Mouse (Mus musculus) stomach, embryonic 15.5 days (tissue): Measurements from ENCODE around the gene Cdhr5. TPM values are rescaled to one million over a fixed set of nuclear protein-coding genes. Genes with fewer than 3 reads are reported as not detected.
A peak's percentile ranks its signal among the peaks of the same experiment; 100 is the strongest.

ENCODE experiments used
- ATAC-seq: fragments of 200-750 bp; cut with Nextera tagmentation; 2 replicates; pipeline ENCODE4 v1.8.0; 2017; ENCODE audit warnings: low read depth, moderate number of reproducible peaks, moderate TSS enrichment; ENCODE audit not compliant: insufficient read depth, low FRiP score
- H3K27ac ChIP-seq: fragments of 300-500 bp; sonication (generic); 2 replicates; pipeline ENCODE4 v1.5.1; 2015; ENCODE audit warnings: mild to moderate bottlenecking, inconsistent platforms
- H3K27me3 ChIP-seq: fragments of 300-500 bp; sonication (generic); replicated peaks from 2 replicates; pipeline ENCODE4 v1.6.1; 2015; ENCODE audit warnings: inconsistent platforms
- H3K36me3 ChIP-seq: fragments of 300-500 bp; sonication (generic); 2 replicates; pipeline ENCODE4 v1.6.1; 2015; ENCODE audit warnings: inconsistent platforms
- H3K4me1 ChIP-seq: fragments of 300-500 bp; sonication (generic); 2 replicates; pipeline ENCODE4 v1.6.1; 2015; ENCODE audit warnings: inconsistent platforms
- H3K4me2 ChIP-seq: fragments of 300-500 bp; sonication (generic); 2 replicates; pipeline ENCODE4 v1.6.1; 2015; ENCODE audit warnings: mild to moderate bottlenecking, inconsistent platforms
- H3K4me3 ChIP-seq: fragments of 300-500 bp; sonication (generic); replicated peaks from 2 replicates; pipeline ENCODE4 v1.5.1; 2015; ENCODE audit warnings: inconsistent platforms
- H3K9ac ChIP-seq: fragments of 300-500 bp; sonication (generic); 2 replicates; pipeline ENCODE4 v1.6.1; 2015; ENCODE audit warnings: inconsistent platforms
- H3K9me3 ChIP-seq: fragments of 300-500 bp; sonication (generic); 2 replicates; pipeline ENCODE4 v1.6.1; 2016; ENCODE audit warnings: inconsistent platforms
- WGBS: fragments of 180-500 bp; shearing (Covaris S2); methylation state at CpG from one replicate; pipeline ENCODE4 v1.1.7; 2015; 5-methylcytosine and 5-hydroxymethylcytosine counted together
- polyA plus RNA-seq: library from polyadenylated mRNA; unstranded; fragments of >200 nt; fragmentation: Nextera tagmentation; extraction: Ambion mirVana; gene quantifications from 2 replicates; pipeline ENCODE4 v1.2.1, GENCODE M21; 2015

The Cdhr5 gene
- 14.5 and 18.4 TPM in 2 replicates for polyA plus RNA-seq

DNA sequence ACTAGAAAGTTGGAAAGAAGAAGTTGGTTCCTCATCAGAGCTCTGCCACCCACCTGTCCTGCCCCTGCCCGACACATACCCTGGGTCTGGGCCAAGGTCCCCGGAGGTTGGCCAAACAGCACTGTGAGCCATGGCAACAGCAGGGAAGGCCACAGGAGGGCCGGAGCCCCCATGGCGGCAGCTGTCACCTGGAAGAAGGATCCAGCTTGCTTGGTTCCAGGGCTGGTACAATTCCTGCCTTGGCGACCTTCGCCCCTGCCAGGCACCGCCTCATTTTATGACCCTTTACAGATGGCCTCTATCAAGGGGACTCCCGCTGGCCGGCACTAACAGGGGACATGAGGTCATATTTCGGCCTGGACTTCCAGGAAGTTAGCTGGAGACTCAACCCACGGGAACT, at the start of gene Cdhr5:
Gene Cdhr5, minus strand, starts transcription at position 241 of the 400 bp plus-strand sequence.
- H3K4me1 ChIP-seq: peaks cover 9% of the 10 kb centered on the region
- no peaks in the 10 kb centered on the region for H3K36me3 ChIP-seq
- no peaks in the 10 kb centered on the region for H3K27me3 ChIP-seq
- H3K27ac ChIP-seq: no peak within 1 kb of the TSS
- WGBS: 57% methylated on average over 11 of the region's 11 CpGs
- H3K4me2 ChIP-seq: no peak within 1 kb of the TSS
- ATAC-seq: no peak
- no peak within 1 kb of the TSS for H3K4me3 ChIP-seq
- H3K9me3 ChIP-seq: no peaks in the 10 kb centered on the region
- no peak within 1 kb of the TSS for H3K9ac ChIP-seq

DNA sequence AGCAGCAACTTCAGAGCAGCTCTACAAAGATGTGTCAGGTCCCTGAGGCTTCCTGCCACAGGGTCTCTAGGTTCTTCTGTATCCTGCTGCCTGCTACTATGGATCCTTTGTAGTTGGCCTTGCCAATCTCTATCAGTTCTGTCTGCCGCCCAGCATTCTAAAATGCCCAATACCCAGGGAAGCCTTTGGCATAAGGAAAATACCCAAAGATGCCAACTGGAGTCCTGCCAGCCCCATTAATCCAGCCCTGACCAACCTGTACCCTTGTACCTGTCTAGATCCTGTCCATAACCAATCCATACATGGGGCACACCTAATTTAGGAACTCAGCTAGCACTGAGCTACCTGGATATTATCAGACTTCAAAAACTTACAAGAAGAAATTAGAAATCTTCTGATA, 48.1 kb upstream of the Cdhr5 start:
- ATAC-seq: no peak
- Histone ChIP-seq H3K27ac (no peak overlapping the region), H3K4me3 (no peak overlapping the region), H3K27me3 (no peaks in the 10 kb centered on the region), H3K4me2 (no peak overlapping the region), H3K9ac (no peak overlapping the region), H3K4me1 (peaks cover 22% of the 10 kb centered on the region), H3K36me3 (peaks cover 32% of the 10 kb centered on the region), H3K9me3 (no peaks in the 10 kb centered on the region)
- WGBS: 91% methylated on average over 1 of the region's 1 CpGs

DNA sequence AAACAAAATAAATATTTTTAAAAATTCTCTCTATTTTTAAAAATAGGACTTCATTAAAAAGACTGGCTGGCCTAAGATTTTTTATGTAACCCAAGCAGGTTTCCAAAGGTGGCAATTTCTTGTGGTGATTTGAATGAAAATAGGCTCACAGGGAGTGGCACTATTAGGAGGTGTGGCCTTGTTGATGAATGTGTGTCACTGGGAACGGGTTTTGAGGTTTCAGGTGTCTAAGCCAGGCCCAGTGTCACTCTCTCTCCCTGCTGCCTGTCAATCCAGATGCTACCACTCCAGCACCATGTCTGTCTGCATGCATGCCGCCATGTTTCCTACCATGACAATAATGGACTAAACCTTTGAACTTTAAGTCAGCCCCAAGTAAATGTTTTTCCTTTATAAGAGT, 42.9 kb upstream of the Cdhr5 start:
- H3K9me3 ChIP-seq: no peaks in the 10 kb centered on the region
- 70% methylated on average over 2 of the region's 2 CpGs for WGBS
- H3K27ac ChIP-seq: no peak overlapping the region
- H3K4me2 ChIP-seq: no peak overlapping the region
- ATAC-seq: no peak
- H3K4me1 ChIP-seq: 0 out of 2 replicates have a peak, but pooled peaks cover 2% of the 10 kb centered on the region
- no peaks in the 10 kb centered on the region for H3K27me3 ChIP-seq
- H3K36me3 ChIP-seq: peaks cover 69% of the 10 kb centered on the region
- H3K4me3 ChIP-seq: no peak overlapping the region
- H3K9ac ChIP-seq: no peak overlapping the region

DNA sequence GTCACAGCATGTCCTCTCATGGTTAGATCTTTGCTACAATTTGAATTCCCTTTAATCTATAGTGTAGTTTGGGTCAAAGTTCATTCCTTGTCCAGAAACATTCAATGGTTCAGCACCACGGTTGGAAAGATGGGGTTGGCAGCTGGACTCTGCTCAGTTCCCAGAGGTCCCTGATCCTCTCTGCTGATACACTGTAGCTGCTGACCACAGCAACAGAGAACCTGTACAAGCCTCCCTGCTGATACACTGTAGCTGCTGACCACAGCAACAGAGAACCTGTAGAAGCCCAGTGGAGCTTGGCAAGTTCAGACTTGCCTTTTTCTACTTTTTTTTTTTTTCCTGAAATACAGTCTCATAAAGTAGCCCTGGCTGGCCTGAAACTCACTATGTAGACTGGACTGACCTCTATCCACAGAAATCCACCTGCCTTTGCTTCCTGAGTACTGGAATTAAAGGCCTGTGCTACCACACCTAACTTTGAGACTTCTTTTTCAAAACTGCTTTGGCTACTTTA, 41.1 kb upstream of the Cdhr5 start:
- WGBS: 58% methylated on average over 1 of the region's 1 CpGs
- no peak overlapping the region for H3K4me2 ChIP-seq
- H3K9ac ChIP-seq: no peak overlapping the region
- H3K27me3 ChIP-seq: no peaks in the 10 kb centered on the region
- no peak overlapping the region for H3K27ac ChIP-seq
- H3K4me1 ChIP-seq: no peaks in the 10 kb centered on the region
- peaks cover 74% of the 10 kb centered on the region for H3K36me3 ChIP-seq
- no peaks in the 10 kb centered on the region for H3K9me3 ChIP-seq
- no peak for ATAC-seq
- no peak overlapping the region for H3K4me3 ChIP-seq

DNA sequence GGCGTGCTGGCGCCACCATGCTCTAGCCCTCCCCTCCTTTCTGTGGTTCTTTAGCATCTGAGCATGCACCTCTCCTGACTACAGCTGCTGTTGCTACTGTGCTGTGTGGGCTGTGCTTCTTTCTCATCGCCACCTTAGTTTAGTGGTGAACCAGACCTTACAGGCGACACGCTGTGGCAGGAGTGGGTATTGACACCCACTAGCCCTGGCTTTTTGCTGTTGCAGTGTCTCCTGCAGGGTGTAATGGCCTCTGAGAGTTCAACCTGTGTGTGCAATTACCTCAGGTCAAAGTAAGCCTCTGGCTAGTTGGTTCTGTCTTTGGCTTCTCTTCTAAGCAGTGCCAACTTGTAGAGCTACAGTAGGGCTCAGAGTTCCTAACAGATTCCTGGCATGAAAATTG, 39.4 kb upstream of the Cdhr5 start:
- H3K27me3 ChIP-seq: no peaks in the 10 kb centered on the region
- no peak overlapping the region for H3K27ac ChIP-seq
- 0 out of 2 replicates have a peak, but pooled peaks have one; percentile 31 for ATAC-seq
- H3K4me3 ChIP-seq: no peak overlapping the region
- H3K36me3 ChIP-seq: peaks cover 65% of the 10 kb centered on the region
- no peaks in the 10 kb centered on the region for H3K4me1 ChIP-seq
- H3K9me3 ChIP-seq: no peaks in the 10 kb centered on the region
- no peak overlapping the region for H3K4me2 ChIP-seq
- H3K9ac ChIP-seq: no peak overlapping the region
- 75% methylated on average over 5 of the region's 5 CpGs for WGBS

DNA sequence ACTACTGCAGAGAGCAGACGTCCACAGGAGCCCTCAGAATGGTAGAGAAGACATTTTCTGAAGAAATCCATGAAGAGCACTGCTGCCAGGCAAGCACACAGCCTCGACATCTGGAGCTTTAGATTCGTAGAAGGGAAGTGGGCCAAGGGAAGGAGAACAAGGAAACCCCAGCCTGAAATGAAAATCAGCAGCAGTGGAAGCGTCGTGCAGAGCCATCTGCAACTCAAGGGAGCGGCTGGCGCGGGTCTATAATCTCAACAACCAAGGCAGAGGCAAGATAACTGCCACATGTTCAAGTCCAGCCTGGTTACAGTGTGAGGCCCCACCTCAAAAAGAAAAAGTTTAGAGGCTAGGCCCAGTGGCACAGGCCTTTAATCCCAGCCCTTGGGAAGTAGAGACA, 38.5 kb upstream of the Cdhr5 start:
- WGBS: 86% methylated on average over 8 of the region's 8 CpGs
- Histone ChIP-seq H3K36me3 (peaks cover 67% of the 10 kb centered on the region), H3K9me3 (no peaks in the 10 kb centered on the region), H3K4me3 (no peak overlapping the region), H3K4me2 (no peak overlapping the region), H3K4me1 (no peaks in the 10 kb centered on the region), H3K27me3 (no peaks in the 10 kb centered on the region), H3K27ac (no peak overlapping the region), H3K9ac (no peak overlapping the region)
- ATAC-seq: no peak

DNA sequence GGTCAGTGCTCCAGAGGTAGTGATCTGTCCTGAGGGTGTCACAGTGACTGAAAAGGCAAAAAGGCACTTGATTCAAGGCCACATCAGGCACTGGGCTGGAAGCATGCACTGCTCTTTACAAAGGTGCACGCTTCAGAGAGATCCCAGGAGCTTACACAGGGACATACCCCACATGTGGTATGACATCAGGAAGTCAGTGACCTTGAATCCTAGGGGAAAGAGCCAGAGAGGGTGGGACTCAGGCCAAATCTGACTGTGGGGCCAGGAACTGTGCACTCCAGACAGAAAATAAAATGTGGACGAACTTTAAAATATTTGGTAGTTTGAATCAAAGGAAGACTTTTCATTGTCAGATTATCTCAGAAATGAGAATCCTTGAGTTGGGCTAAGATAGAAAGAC, 37.8 kb upstream of the Cdhr5 start:
- Histone ChIP-seq H3K4me3 (no peak overlapping the region), H3K27ac (no peak overlapping the region), H3K9ac (no peak overlapping the region), H3K9me3 (no peaks in the 10 kb centered on the region), H3K36me3 (peaks cover 69% of the 10 kb centered on the region), H3K4me2 (no peak overlapping the region), H3K27me3 (no peaks in the 10 kb centered on the region), H3K4me1 (no peaks in the 10 kb centered on the region)
- 94% methylated on average over 2 of the region's 2 CpGs for WGBS
- no peak for ATAC-seq

DNA sequence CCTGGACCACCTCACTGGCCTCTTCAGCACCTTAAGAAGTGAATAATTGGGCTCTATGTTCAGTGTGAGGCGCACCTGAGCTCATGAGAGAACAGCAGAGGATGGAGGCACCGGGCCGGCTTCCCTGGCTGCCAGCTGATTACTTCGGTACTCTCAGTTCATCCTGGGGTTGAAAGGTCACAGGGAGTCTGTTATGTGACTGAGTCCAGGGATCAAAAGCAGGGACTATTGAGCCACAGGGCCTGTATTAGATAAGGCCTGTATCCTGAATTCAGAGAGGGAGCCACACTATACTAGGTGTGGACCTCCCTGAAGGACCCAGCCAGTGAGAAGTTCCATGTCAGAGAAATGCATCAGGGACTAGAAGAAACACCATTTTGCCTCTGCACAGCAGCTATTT, 28.0 kb upstream of the Cdhr5 start:
- H3K36me3 ChIP-seq: peaks cover 65% of the 10 kb centered on the region
- H3K9ac ChIP-seq: no peak overlapping the region
- 84% methylated on average over 4 of the region's 4 CpGs for WGBS
- no peak overlapping the region for H3K4me3 ChIP-seq
- H3K9me3 ChIP-seq: no peaks in the 10 kb centered on the region
- no peak overlapping the region for H3K27ac ChIP-seq
- no peak for ATAC-seq
- no peaks in the 10 kb centered on the region for H3K4me1 ChIP-seq
- no peaks in the 10 kb centered on the region for H3K27me3 ChIP-seq
- no peak overlapping the region for H3K4me2 ChIP-seq

DNA sequence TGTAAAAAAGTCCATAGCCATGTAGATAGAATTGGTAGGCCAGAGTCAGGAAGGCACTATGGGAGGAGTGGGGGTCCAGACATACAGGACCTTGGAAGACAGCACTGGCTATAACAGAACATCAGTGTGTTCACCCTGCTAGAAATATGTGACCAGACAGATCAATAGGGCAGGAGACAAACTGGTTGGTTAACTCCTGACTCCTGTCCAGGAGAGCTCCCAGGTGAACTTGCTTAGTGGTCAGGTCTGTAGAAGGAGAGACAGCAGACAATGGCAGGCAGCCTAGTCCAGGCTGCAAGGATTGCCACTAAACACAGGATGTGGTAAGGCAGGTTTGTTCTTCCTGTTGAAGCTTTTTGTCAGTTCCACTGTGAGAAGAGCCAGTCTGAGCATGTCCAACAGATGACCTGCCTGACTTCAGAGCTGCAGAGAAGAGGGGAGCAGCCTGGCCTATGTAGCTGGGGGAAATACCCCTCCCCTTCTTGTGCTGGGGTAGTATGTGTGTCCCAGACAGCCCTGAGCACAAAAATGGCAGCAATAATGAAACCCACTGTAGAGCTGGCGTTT, 26.2 kb upstream of the Cdhr5 start:
- no peak for ATAC-seq
- H3K36me3 ChIP-seq: peaks cover 59% of the 10 kb centered on the region
- H3K9ac ChIP-seq: no peak overlapping the region
- no peak overlapping the region for H3K4me2 ChIP-seq
- H3K9me3 ChIP-seq: no peaks in the 10 kb centered on the region
- H3K27ac ChIP-seq: no peak overlapping the region
- H3K4me1 ChIP-seq: no peaks in the 10 kb centered on the region
- H3K27me3 ChIP-seq: no peaks in the 10 kb centered on the region
- no peak overlapping the region for H3K4me3 ChIP-seq
- 83% methylated on average over 1 of the region's 1 CpGs for WGBS

DNA sequence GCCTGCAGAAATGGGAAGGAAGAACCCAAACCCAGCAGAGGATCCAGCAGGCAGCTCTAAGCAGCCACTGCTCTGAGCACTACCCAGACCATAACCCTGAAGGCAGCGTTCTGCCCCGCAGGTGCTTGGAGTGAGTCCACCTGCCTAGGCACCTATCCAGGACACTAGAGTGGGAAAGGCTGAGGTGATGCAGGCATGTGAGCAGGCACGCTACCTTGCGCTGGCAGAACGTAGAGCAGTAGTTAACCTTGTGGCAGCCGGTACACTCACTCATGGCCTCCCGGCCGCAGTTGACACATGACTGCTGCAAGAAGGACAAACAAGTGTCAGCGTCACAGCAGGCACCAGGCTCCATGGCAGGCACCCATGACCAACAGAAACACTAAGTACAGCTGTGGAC, 24.8 kb upstream of the Cdhr5 start:
- no peak for ATAC-seq
- H3K4me3 ChIP-seq: no peak overlapping the region
- H3K9ac ChIP-seq: no peak overlapping the region
- H3K9me3 ChIP-seq: no peaks in the 10 kb centered on the region
- no peaks in the 10 kb centered on the region for H3K27me3 ChIP-seq
- WGBS: 95% methylated on average over 9 of the region's 9 CpGs
- peaks cover 56% of the 10 kb centered on the region for H3K36me3 ChIP-seq
- H3K27ac ChIP-seq: no peak overlapping the region
- no peak overlapping the region for H3K4me2 ChIP-seq
- no peaks in the 10 kb centered on the region for H3K4me1 ChIP-seq

DNA sequence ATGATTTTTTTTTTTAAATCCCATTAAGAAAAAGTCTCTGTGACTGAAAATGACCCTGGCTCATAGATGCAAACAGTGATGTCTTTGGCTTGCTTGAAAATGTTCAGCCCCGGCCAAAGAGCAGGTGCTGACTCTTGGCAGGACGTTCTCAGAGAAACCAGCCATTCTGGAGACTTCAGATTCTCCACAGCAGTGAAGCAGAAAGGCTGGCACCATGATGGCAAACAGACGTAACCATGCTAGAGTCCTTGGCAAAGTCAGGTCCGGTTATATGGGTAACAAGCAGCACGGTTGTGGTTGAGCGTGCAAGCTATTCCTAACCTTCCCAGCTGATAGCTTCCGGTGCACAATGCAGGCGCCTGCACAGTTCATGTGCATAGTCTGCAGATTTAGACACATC, 22.6 kb upstream of the Cdhr5 start:
- Histone ChIP-seq H3K4me2 (no peak overlapping the region), H3K9me3 (no peaks in the 10 kb centered on the region), H3K27ac (no peak overlapping the region), H3K9ac (no peak overlapping the region), H3K36me3 (peaks cover 37% of the 10 kb centered on the region), H3K27me3 (peaks cover 14% of the 10 kb centered on the region), H3K4me3 (no peak overlapping the region), H3K4me1 (peaks cover 5% of the 10 kb centered on the region)
- 96% methylated on average over 8 of the region's 8 CpGs for WGBS
- ATAC-seq: no peak

DNA sequence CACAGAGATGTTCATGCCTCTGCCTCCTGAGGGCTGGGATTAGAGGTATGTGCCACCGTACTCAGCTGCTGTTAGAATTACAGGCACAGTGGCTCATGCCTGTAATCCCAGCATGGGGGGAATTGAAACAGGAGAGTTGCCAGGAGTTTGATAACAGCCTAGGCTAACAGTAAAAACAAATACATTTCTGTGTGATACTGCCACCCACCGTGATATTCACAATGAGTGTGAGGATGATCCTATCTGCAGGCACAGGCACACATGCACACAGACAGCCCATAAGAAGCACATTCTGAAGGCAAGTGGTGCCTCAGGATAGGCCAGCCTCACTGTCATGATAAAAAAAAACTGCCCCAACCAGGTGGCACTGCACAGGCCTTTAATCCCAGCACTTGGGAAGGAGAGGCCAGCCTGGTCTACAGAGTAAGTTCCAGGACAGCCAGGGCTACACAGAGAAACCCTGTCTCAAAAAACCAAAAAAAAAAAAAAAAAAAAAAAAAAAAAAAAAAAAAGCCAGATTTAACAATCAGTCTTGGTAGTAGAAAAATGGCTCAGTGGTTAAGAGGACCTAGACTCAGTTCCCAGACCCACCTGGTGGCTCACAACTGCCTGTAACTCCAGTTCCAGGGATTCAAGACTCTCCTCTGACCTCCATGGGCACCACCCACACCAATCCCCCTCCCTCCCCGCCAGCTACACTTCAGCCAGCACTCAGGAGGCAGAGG, 21.5 kb upstream of the Cdhr5 start:
- Histone ChIP-seq H3K9me3 (no peaks in the 10 kb centered on the region), H3K4me3 (no peak overlapping the region), H3K9ac (no peak overlapping the region), H3K4me1 (peaks cover 14% of the 10 kb centered on the region), H3K36me3 (peaks cover 30% of the 10 kb centered on the region), H3K4me2 (no peak overlapping the region), H3K27me3 (peaks cover 24% of the 10 kb centered on the region), H3K27ac (no peak overlapping the region)
- 73% methylated on average over 3 of the region's 3 CpGs for WGBS
- no peak for ATAC-seq
